Mouse (Mus musculus): ENCODE measurements around the gene Defb25. TPM values are rescaled to one million over a fixed set of nuclear protein-coding genes. Genes with fewer than 3 reads are reported as not detected.
"Not testable (repeated sequence)": the region's sequence is repeated elsewhere in the genome, so short reads cannot be mapped to it uniquely, and the experiment has no call there.

Gene Defb25
- 1 to 10 TPM; 2.4 to 2.8 TPM for total RNA-seq (2021)
- long read RNA-seq, experiment 1 = 0 reads
- long read RNA-seq, experiment 2, partial matches to known transcripts = 0 of 1 reads
- long read RNA-seq, experiment 2, other reads (novel, unspliced or antisense) = 1 of 1 reads

GRCm38 (mm10) chr2:152622953-152623352, at the start of gene Defb25:
TSS of gene Defb25 (minus strand) at chr2:152623053.
- DNase-seq (ENCODE audit: low spot score in 2 of 2) = no peak

- DNase-seq (ENCODE audit: low spot score in 2 of 2) = no peak
Measured at GRCm38 (mm10) chr2:152672166-152672565, 49.3 kb upstream of the Defb25 start.

- DNase-seq (ENCODE audit: low spot score in 2 of 2) = no peak
Measured at GRCm38 (mm10) chr2:152671642-152671999, 48.8 kb upstream of the Defb25 start.

GRCm38 (mm10) chr2:152670983-152671641, 48.3 kb upstream of the Defb25 start:
- DNase-seq (ENCODE audit: low spot score in 2 of 2) = no peak

GRCm38 (mm10) chr2:152669639-152670484, 47.0 kb upstream of the Defb25 start:
- DNase-seq (ENCODE audit: low spot score in 2 of 2) = no peak

- peak; percentile 71 to 87 for DNase-seq (ENCODE audit: low spot score in 2 of 2)
Measured at GRCm38 (mm10) chr2:152669256-152669638, 46.4 kb upstream of the Defb25 start, which contains the start of gene H13. TSS of gene H13 (plus strand) at chr2:152669461.

- not testable (repeated sequence) for DNase-seq (ENCODE audit: low spot score in 2 of 2)
Measured at GRCm38 (mm10) chr2:152666191-152666590, 43.3 kb upstream of the Defb25 start.

GRCm38 (mm10) chr2:152661163-152661562, 38.3 kb upstream of the Defb25 start:
- no peak for DNase-seq (ENCODE audit: low spot score in 2 of 2)

GRCm38 (mm10) chr2:152657398-152657797, 34.5 kb upstream of the Defb25 start:
- DNase-seq (ENCODE audit: low spot score in 2 of 2) = no peak

GRCm38 (mm10) chr2:152653874-152654715, 31.2 kb upstream of the Defb25 start:
- DNase-seq (ENCODE audit: low spot score in 2 of 2) = no peak

- DNase-seq (ENCODE audit: low spot score in 2 of 2) = peak; percentile 9 to 61
Measured at GRCm38 (mm10) chr2:152652901-152653620, 30.2 kb upstream of the Defb25 start.

GRCm38 (mm10) chr2:152639406-152640113, 16.7 kb upstream of the Defb25 start:
- DNase-seq (ENCODE audit: low spot score in 2 of 2) = no peak

GRCm38 (mm10) chr2:152638865-152639264, 16.0 kb upstream of the Defb25 start:
- no peak for DNase-seq (ENCODE audit: low spot score in 2 of 2)

- DNase-seq (ENCODE audit: low spot score in 2 of 2) = no peak
Measured at GRCm38 (mm10) chr2:152637381-152637780, 14.5 kb upstream of the Defb25 start.

GRCm38 (mm10) chr2:152637006-152637322, 14.1 kb upstream of the Defb25 start:
- DNase-seq (ENCODE audit: low spot score in 2 of 2) = no peak

- no peak for DNase-seq (ENCODE audit: low spot score in 2 of 2)
Measured at GRCm38 (mm10) chr2:152636246-152637005, 13.6 kb upstream of the Defb25 start.

GRCm38 (mm10) chr2:152634311-152634710, 11.5 kb upstream of the Defb25 start:
- DNase-seq (ENCODE audit: low spot score in 2 of 2) = no peak

- DNase-seq (ENCODE audit: low spot score in 2 of 2) = no peak
Measured at GRCm38 (mm10) chr2:152633334-152633733, 10.5 kb upstream of the Defb25 start.

- no peak for DNase-seq (ENCODE audit: low spot score in 2 of 2)
Measured at GRCm38 (mm10) chr2:152629904-152630303, 7.1 kb upstream of the Defb25 start.
